Mouse (Mus musculus): ENCODE results near the gene Tsnaxip1. TPM values are rescaled to one million over a fixed set of nuclear protein-coding genes. Genes with fewer than 3 reads are reported as not detected.

Gene Tsnaxip1
- polyA plus RNA-seq, 1 experiment from 2014 or later: 2.9 TPM

DNA sequence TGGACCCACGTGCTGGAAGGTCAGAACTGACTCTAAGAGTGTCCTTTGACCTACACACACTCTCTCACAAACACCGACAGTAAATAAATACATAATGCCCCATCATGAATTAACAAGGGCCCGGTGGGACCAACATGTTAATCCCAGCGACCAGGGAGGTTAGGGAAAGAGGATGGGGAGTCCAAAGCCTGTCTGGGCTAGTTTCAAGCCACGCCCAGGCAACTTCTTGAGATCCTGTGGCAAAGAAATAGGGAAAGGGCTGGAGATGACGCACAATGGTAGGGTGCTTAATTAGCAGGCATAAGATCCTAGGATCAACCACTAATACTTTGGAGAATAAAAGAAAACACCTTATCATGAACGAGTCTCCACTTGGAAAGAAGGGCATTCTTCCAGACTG lies 23.1 kb downstream of the Tsnaxip1 start:
- Histone ChIP-seq H3K4me3 (ENCODE audit: low read depth, low read length) (no peak overlapping the region), H3K9ac (replicated peaks; ENCODE audit: low read depth) (no peak overlapping the region), H3K27me3 (replicated peaks; ENCODE audit: insufficient read depth, low read length) (no peaks in the 10 kb centered on the region), H3K9me3 (ENCODE audit: low read length) (no peaks in the 10 kb centered on the region), H3K4me2 (replicated peaks; ENCODE audit: low read depth, low read length) (no peak overlapping the region), H3K27ac (ENCODE audit: low read length) (no peak overlapping the region), H3K4me1 (ENCODE audit: insufficient read depth, low read depth, low read length) (peaks cover 5% of the 10 kb centered on the region; the same call in 1 of the 2 replicates), H3K36me3 (ENCODE audit: insufficient read depth, low read length) (peaks cover 14% of the 10 kb centered on the region; the same call in 1 of the 2 replicates)
- 67% methylated on average over 7 of the region's 7 CpGs for WGBS
- ATAC-seq: no peak
- TF ChIP-seq CTCF (IDR thresholded peaks at IDR 0.05): no peak
- no peak for TF ChIP-seq EP300 (IDR thresholded peaks at IDR 0.05)
- no peak for DNase-seq (ENCODE audit: low spot score)

DNA sequence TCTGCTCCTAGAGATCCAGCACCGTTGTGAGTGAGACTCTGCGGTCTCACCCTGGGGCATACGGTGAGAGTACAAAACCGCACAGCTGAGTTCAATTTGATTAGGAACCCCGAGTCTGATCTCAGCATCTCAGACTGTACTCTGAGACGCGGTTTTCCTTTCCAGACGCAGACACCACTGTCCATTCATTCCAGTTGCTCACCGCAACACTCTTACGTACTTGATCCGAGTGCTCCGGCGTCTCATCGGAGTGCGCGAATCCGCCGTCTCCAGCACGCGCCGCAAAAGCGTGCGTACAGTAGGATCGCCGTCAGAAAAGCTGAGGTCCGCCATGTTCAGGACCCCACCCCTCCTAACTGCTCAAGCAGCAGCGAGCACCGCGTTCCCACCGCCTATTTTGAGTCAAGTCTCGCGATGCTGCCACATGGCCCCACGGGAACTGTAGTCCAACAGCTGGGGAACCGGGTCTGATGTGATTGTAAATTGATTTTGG lies 24.2 kb downstream of the Tsnaxip1 start:
- no peaks in the 10 kb centered on the region for H3K27me3 ChIP-seq (replicated peaks; ENCODE audit: insufficient read depth, low read length)
- peak overlapping the region; percentile 82 for H3K4me3 ChIP-seq (ENCODE audit: low read depth, low read length)
- H3K36me3 ChIP-seq (ENCODE audit: insufficient read depth, low read length): 0 out of 2 replicates have a peak, but pooled peaks cover 8% of the 10 kb centered on the region
- peak; percentile 68; the same call in 1 of the 2 replicates for TF ChIP-seq EP300 (IDR thresholded peaks at IDR 0.05)
- TF ChIP-seq CTCF (IDR thresholded peaks at IDR 0.05): no peak
- H3K4me1 ChIP-seq (ENCODE audit: insufficient read depth, low read depth, low read length): peaks cover 15% of the 10 kb centered on the region
- peak overlapping the region; percentile 83 for H3K4me2 ChIP-seq (replicated peaks; ENCODE audit: low read depth, low read length)
- DNase-seq (ENCODE audit: low spot score) (peak; percentile 93), ATAC-seq (peak; percentile 58)
- H3K27ac ChIP-seq (ENCODE audit: low read length): peak overlapping the region; percentile 39; the same call in 1 of the 2 replicates
- H3K9me3 ChIP-seq (ENCODE audit: low read length): no peaks in the 10 kb centered on the region
- 1% methylated on average over 34 of the region's 34 CpGs for WGBS
- peak overlapping the region; percentile 71 for H3K9ac ChIP-seq (replicated peaks; ENCODE audit: low read depth)

DNA sequence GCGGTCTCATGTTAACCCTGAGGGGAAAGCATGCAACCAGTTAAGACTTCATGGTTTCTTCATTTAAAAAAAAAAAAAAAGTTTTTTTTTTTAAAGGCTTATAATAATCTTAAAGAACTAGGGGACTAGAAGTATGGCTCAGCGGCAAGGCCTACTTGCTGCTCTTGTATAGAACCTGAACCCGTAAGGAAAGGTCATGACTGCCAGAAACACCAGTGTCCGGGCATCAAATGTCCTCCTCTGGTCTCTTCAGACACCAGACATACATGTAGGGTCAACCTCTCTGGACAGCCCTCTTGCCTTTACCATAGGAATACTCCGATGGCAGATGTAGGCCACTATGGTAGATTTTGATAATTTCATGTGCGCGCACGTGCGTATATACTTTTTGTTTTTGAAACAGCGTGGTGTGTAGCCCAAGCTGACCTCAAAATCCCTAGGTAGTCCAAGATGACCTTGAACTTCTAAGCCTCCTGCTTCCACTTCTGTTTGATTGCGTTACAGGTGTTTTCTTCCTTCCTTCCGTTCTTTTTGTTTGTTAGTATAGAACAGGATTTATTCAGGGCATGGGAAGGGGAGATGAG lies 24.7 kb downstream of the Tsnaxip1 start:
- no peaks in the 10 kb centered on the region for H3K27me3 ChIP-seq (replicated peaks; ENCODE audit: insufficient read depth, low read length)
- ATAC-seq (no peak), DNase-seq (ENCODE audit: low spot score) (no peak)
- H3K36me3 ChIP-seq (ENCODE audit: insufficient read depth, low read length): 0 out of 2 replicates have a peak, but pooled peaks cover 8% of the 10 kb centered on the region
- peak overlapping the region; percentile 82 for H3K4me3 ChIP-seq (ENCODE audit: low read depth, low read length)
- WGBS: 78% methylated on average over 12 of the region's 12 CpGs
- TF ChIP-seq EP300 (IDR thresholded peaks at IDR 0.05) (no peak), CTCF (IDR thresholded peaks at IDR 0.05) (no peak)
- H3K4me2 ChIP-seq (replicated peaks; ENCODE audit: low read depth, low read length): no peak overlapping the region
- H3K27ac ChIP-seq (ENCODE audit: low read length): no peak overlapping the region
- H3K4me1 ChIP-seq (ENCODE audit: insufficient read depth, low read depth, low read length): peaks cover 20% of the 10 kb centered on the region
- no peaks in the 10 kb centered on the region for H3K9me3 ChIP-seq (ENCODE audit: low read length)
- H3K9ac ChIP-seq (replicated peaks; ENCODE audit: low read depth): no peak overlapping the region

DNA sequence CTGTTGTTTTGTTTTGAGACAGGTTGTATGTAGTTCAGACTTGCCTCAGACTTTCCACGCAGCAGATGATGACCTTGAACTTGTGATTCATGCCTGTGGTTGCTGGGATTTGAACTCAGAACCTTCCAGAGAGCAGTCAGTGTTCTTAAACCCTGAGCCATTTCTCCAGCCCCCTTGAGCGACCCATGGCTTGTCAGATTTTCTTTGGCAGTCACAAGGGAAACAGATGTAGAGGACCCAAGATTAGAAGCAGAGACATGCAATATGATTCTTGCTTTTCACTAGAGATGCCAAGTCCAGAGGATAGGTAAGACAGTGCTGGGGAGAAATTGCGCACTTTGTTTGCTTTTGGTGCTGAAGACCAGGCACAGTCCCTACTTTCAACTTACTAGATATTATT lies 25.6 kb downstream of the Tsnaxip1 start, which contains the start of gene Cenpt:
TSS of gene Cenpt (minus strand) at position 101 of the 400 bp plus-strand sequence.
- Histone ChIP-seq H3K36me3 (ENCODE audit: insufficient read depth, low read length) (0 out of 2 replicates have a peak, but pooled peaks cover 8% of the 10 kb centered on the region), H3K4me2 (replicated peaks; ENCODE audit: low read depth, low read length) (no peak within 1 kb of the TSS), H3K9ac (replicated peaks; ENCODE audit: low read depth) (no peak within 1 kb of the TSS), H3K27ac (ENCODE audit: low read length) (no peak within 1 kb of the TSS), H3K4me1 (ENCODE audit: insufficient read depth, low read depth, low read length) (peaks cover 20% of the 10 kb centered on the region), H3K27me3 (replicated peaks; ENCODE audit: insufficient read depth, low read length) (no peaks in the 10 kb centered on the region), H3K4me3 (ENCODE audit: low read depth, low read length) (no peak within 1 kb of the TSS), H3K9me3 (ENCODE audit: low read length) (no peaks in the 10 kb centered on the region)
- WGBS: 87% methylated on average over 3 of the region's 3 CpGs
- no peak for ATAC-seq
- TF ChIP-seq EP300 (IDR thresholded peaks at IDR 0.05) (no peak), CTCF (IDR thresholded peaks at IDR 0.05) (no peak)
- no peak for DNase-seq (ENCODE audit: low spot score)

- no peaks in the 10 kb centered on the region for H3K27me3 ChIP-seq (replicated peaks; ENCODE audit: insufficient read depth, low read length)
- ATAC-seq (no peak), DNase-seq (ENCODE audit: low spot score) (no peak)
- H3K36me3 ChIP-seq (ENCODE audit: insufficient read depth, low read length): no peaks in the 10 kb centered on the region
- H3K9me3 ChIP-seq (ENCODE audit: low read length): no peaks in the 10 kb centered on the region
- no peak for TF ChIP-seq CTCF (IDR thresholded peaks at IDR 0.05)
- TF ChIP-seq EP300 (IDR thresholded peaks at IDR 0.05): no peak
- H3K4me3 ChIP-seq (ENCODE audit: low read depth, low read length): peak overlapping the region; percentile 83
- peaks cover 21% of the 10 kb centered on the region for H3K4me1 ChIP-seq (ENCODE audit: insufficient read depth, low read depth, low read length)
- no peak overlapping the region for H3K27ac ChIP-seq (ENCODE audit: low read length)
- peak overlapping the region; percentile 96 for H3K4me2 ChIP-seq (replicated peaks; ENCODE audit: low read depth, low read length)
- 27% methylated on average over 8 of the region's 8 CpGs for WGBS
- H3K9ac ChIP-seq (replicated peaks; ENCODE audit: low read depth): no peak overlapping the region
These were observed 26.8 kb downstream of the Tsnaxip1 start for GRCm38 (mm10) chr8:105854303-105854702.

DNA sequence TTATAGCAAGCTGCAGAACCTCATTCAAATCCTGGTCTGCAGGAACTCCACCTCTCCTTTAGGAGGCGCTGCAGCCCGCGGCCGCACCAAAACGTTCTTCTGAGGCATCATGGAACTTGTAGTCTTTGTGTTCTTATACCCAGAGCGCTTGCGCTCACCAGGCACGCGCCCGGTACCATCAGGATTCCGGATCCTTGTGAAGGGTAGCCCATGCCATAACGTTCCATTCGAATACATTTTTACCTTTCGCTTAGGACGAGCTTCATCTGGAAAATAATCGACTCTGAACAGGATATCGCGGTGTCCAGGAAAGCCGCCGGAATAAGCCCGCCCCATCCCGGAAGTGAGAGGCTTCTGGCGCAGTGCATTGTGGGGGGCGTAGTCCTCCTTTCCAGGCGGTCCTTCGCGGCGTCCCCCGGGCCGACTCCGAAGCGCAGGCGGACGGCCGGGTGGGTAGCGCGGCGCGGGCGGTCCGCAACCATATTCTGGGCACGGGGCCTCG lies 27.2 kb downstream of the Tsnaxip1 start, which contains the start of gene Thap11:
TSS of gene Thap11 (plus strand) at position 418 of the 502 bp plus-strand sequence.
- H3K36me3 ChIP-seq (ENCODE audit: insufficient read depth, low read length): no peaks in the 10 kb centered on the region
- peak within 1 kb of the TSS; percentile 96 for H3K4me2 ChIP-seq (replicated peaks; ENCODE audit: low read depth, low read length)
- H3K9me3 ChIP-seq (ENCODE audit: low read length): no peaks in the 10 kb centered on the region
- peak within 1 kb of the TSS; percentile 85 for H3K27ac ChIP-seq (ENCODE audit: low read length)
- H3K4me1 ChIP-seq (ENCODE audit: insufficient read depth, low read depth, low read length): peaks cover 25% of the 10 kb centered on the region
- peak within 1 kb of the TSS; percentile 70 for H3K9ac ChIP-seq (replicated peaks; ENCODE audit: low read depth)
- TF ChIP-seq CTCF (IDR thresholded peaks at IDR 0.05) (peak; percentile 82), EP300 (IDR thresholded peaks at IDR 0.05) (peak; percentile 34; the same call in 1 of the 2 replicates)
- no peaks in the 10 kb centered on the region for H3K27me3 ChIP-seq (replicated peaks; ENCODE audit: insufficient read depth, low read length)
- peak within 1 kb of the TSS; percentile 83 for H3K4me3 ChIP-seq (ENCODE audit: low read depth, low read length)
- DNase-seq (ENCODE audit: low spot score) (peak; percentile 97), ATAC-seq (peak; percentile 94)
- WGBS: under 1% methylated on average over 43 of the region's 43 CpGs
